Mouse (Mus musculus) hindbrain, postnatal 0 days (tissue): Measurements from ENCODE around the gene Vangl1. TPM values are rescaled to one million over a fixed set of nuclear protein-coding genes. Genes with fewer than 3 reads are reported as not detected.
A peak's percentile ranks its signal among the peaks of the same experiment; 100 is the strongest.

Source experiments
- ATAC-seq: fragments of 200-750 bp; cut with Nextera tagmentation; 2 replicates; pipeline ENCODE4 v1.8.0; 2017; ENCODE audit warnings: mild to moderate bottlenecking, moderate TSS enrichment, moderate library complexity
- DNase-seq: peaks from one replicate; pipeline ENCODE4 v3.0.0-alpha.2; 2015; ENCODE audit warnings: low spot score
- H3K27ac ChIP-seq: fragments of 300-500 bp; sonication (generic); 2 replicates; pipeline ENCODE4 v1.5.1; 2014; ENCODE audit warnings: mild to moderate bottlenecking
- H3K27me3 ChIP-seq: fragments of 300-500 bp; sonication (generic); 2 replicates; pipeline ENCODE4 v1.6.1; 2014; ENCODE audit warnings: low read length, mixed read lengths; ENCODE audit not compliant: insufficient read depth
- H3K36me3 ChIP-seq: fragments of 300-500 bp; sonication (generic); 2 replicates; pipeline ENCODE4 v1.6.1; 2014; ENCODE audit warnings: low read length, mixed read lengths; ENCODE audit not compliant: insufficient read depth
- H3K4me1 ChIP-seq: fragments of 300-500 bp; sonication (generic); 2 replicates; pipeline ENCODE4 v1.6.1; 2014; ENCODE audit warnings: antibody characterized with exemption, low read length, mixed read lengths; ENCODE audit not compliant: insufficient read depth
- H3K4me2 ChIP-seq: fragments of 300-500 bp; sonication (generic); 2 replicates; pipeline ENCODE4 v1.6.1; 2014; ENCODE audit warnings: low read depth, mild to moderate bottlenecking, low read length, moderate library complexity, mixed read lengths
- H3K4me3 ChIP-seq: fragments of 300-500 bp; sonication (generic); 2 replicates; pipeline ENCODE4 v1.5.1; 2014; ENCODE audit warnings: low read length
- H3K9ac ChIP-seq: fragments of 300-500 bp; sonication (generic); replicated peaks from 2 replicates; pipeline ENCODE4 v1.6.1; 2014; ENCODE audit warnings: mild to moderate bottlenecking, low read length, moderate library complexity, mixed read lengths
- H3K9me3 ChIP-seq: fragments of 300-500 bp; sonication (generic); 2 replicates; pipeline ENCODE4 v1.6.1; 2016; ENCODE audit warnings: low read length, mixed read lengths
- CTCF ChIP-seq: IDR thresholded peaks from 2 replicates; pipeline ENCODE4 v1.5.1; 2016; ENCODE audit warnings: antibody characterized with exemption, control low read depth, low read depth
- WGBS: fragments of 180-500 bp; shearing (Covaris S2); extraction: QIAGEN DNeasy Blood & Tissue Kit; methylation state at CpG from one replicate; pipeline ENCODE4 v1.1.7; 2014; 5-methylcytosine and 5-hydroxymethylcytosine counted together
- polyA plus RNA-seq: library from polyadenylated mRNA; unstranded; fragments of >200 nt; fragmentation: Nextera tagmentation; extraction: Ambion mirVana; gene quantifications from 2 replicates; pipeline ENCODE4 v1.2.1, GENCODE M21; 2015
- total RNA-seq: library from RNA; depleted of rRNA; stranded (reverse); fragments of >200 nt; gene quantifications from 2 replicates; pipeline ENCODE4 v1.2.3, GENCODE M21; 2014; rRNA removed

Vangl1 gene
- 9.4 and 13.5 TPM in 2 replicates for total RNA-seq
- polyA plus RNA-seq: 7.5 and 8.0 TPM in 2 replicates

GRCm38 (mm10) chr3:102203781-102204721 is at the start of gene Vangl1:
Gene Vangl1, minus strand, starts transcription at chr3:102204693.
- no peak for TF ChIP-seq CTCF

GRCm38 (mm10) chr3:102253554-102253953 is 49.1 kb upstream of the Vangl1 start:
- ATAC-seq (no peak), DNase-seq (no peak)
- Histone ChIP-seq H3K9ac (no peak overlapping the region), H3K27ac (no peak overlapping the region), H3K4me1 (no peaks in the 10 kb centered on the region), H3K9me3 (no peaks in the 10 kb centered on the region), H3K27me3 (no peaks in the 10 kb centered on the region), H3K36me3 (no peaks in the 10 kb centered on the region), H3K4me3 (no peak overlapping the region), H3K4me2 (no peak overlapping the region)
- no peak for TF ChIP-seq CTCF
- 61% methylated on average over 4 of the region's 4 CpGs for WGBS

More at GRCm38 (mm10) chr3:102203781-102204721, at the start of gene Vangl1:
- DNase-seq (peak; percentile 72), ATAC-seq (peak; percentile 85)
- Histone ChIP-seq H3K27me3 (no peaks in the 10 kb centered on the region), H3K4me3 (peak within 1 kb of the TSS; percentile 61), H3K9ac (peak within 1 kb of the TSS; percentile 62), H3K4me1 (peaks cover 4% of the 10 kb centered on the region; the same call in 1 of the 2 replicates), H3K36me3 (no peaks in the 10 kb centered on the region), H3K27ac (peak within 1 kb of the TSS; percentile 63), H3K4me2 (peak within 1 kb of the TSS; percentile 98), H3K9me3 (no peaks in the 10 kb centered on the region)
- WGBS: 5% methylated on average over 71 of the region's 95 CpGs

- Histone ChIP-seq H3K27ac (no peak overlapping the region), H3K4me3 (no peak overlapping the region), H3K36me3 (no peaks in the 10 kb centered on the region), H3K9ac (no peak overlapping the region), H3K9me3 (no peaks in the 10 kb centered on the region), H3K27me3 (no peaks in the 10 kb centered on the region), H3K4me1 (no peaks in the 10 kb centered on the region), H3K4me2 (no peak overlapping the region)
- 87% methylated on average over 3 of the region's 3 CpGs for WGBS
- no peak for TF ChIP-seq CTCF
- ATAC-seq (no peak), DNase-seq (no peak)
These were observed 48.4 kb upstream of the Vangl1 start for GRCm38 (mm10) chr3:102252927-102253326.

- DNase-seq (no peak), ATAC-seq (no peak)
- no peak for TF ChIP-seq CTCF
- no peak overlapping the region for H3K4me3 ChIP-seq
- H3K9me3 ChIP-seq: no peaks in the 10 kb centered on the region
- WGBS: 93% methylated on average over 3 of the region's 3 CpGs
- H3K4me1 ChIP-seq: no peaks in the 10 kb centered on the region
- no peak overlapping the region for H3K9ac ChIP-seq
- H3K4me2 ChIP-seq: no peak overlapping the region
- H3K27ac ChIP-seq: no peak overlapping the region
- no peaks in the 10 kb centered on the region for H3K36me3 ChIP-seq
- H3K27me3 ChIP-seq: no peaks in the 10 kb centered on the region
These were observed 46.4 kb upstream of the Vangl1 start for GRCm38 (mm10) chr3:102250873-102251272.

- H3K4me2 ChIP-seq: no peak overlapping the region
- H3K4me1 ChIP-seq: no peaks in the 10 kb centered on the region
- H3K9me3 ChIP-seq: no peaks in the 10 kb centered on the region
- no peaks in the 10 kb centered on the region for H3K27me3 ChIP-seq
- no peak overlapping the region for H3K9ac ChIP-seq
- peak; percentile 97 for TF ChIP-seq CTCF
- no peak overlapping the region for H3K4me3 ChIP-seq
- 55% methylated on average over 9 of the region's 9 CpGs for WGBS
- H3K36me3 ChIP-seq: no peaks in the 10 kb centered on the region
- peak; percentile 89 for DNase-seq
- peak; percentile 75 for ATAC-seq
- H3K27ac ChIP-seq: no peak overlapping the region
These were observed 45.0 kb upstream of the Vangl1 start for GRCm38 (mm10) chr3:102249401-102249991.

- DNase-seq (no peak), ATAC-seq (no peak)
- WGBS: 87% methylated on average over 3 of the region's 3 CpGs
- no peaks in the 10 kb centered on the region for H3K4me1 ChIP-seq
- TF ChIP-seq CTCF: no peak
- H3K27ac ChIP-seq: no peak overlapping the region
- no peak overlapping the region for H3K4me2 ChIP-seq
- H3K36me3 ChIP-seq: no peaks in the 10 kb centered on the region
- H3K9me3 ChIP-seq: no peaks in the 10 kb centered on the region
- H3K27me3 ChIP-seq: no peaks in the 10 kb centered on the region
- H3K9ac ChIP-seq: no peak overlapping the region
- H3K4me3 ChIP-seq: no peak overlapping the region
These were observed 40.1 kb upstream of the Vangl1 start for GRCm38 (mm10) chr3:102244601-102245000.
